9 mouse cellular contexts compared by ENCODE assay signal in the genomic region with DNA sequence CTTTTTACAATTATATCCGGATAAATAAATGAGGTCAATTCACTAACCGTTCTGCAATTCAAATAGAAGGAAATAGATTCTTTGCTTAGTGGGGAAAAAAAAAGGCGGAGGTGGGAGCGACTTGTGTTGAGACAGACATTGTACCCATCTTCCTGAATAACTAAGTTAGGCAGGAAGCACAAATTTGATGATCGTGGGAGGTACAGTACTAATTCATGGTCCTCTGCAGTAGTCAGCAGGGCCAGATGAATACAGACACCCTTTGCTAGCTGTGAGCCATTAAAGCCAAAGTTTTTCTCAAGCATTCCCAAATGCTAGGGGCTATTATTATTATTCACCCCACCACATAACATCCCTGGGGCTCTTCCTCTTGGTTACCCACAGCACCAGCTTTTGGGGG. TPM values are rescaled to one million over a fixed set of nuclear protein-coding genes. Genes with fewer than 3 reads are reported as not detected.
DNase-seq lines count a peak whose midpoint lies in the region; ATAC-seq and TF ChIP-seq lines count a peak whose summit lies in the region.
"Had no signal": no experiment of that assay in that cellular context is flagged by ENCODE, and none has a peak within 500 bp of the region (broad histone marks: within the 10 kb centered on the region; RNA-seq: fewer than 3 reads in every experiment).

No protein-coding gene starts in this region.

- WGBS in heart, postnatal 0 days = 67% methylated on average over 5 of the region's 5 CpGs
- WGBS in embryonic facial prominence, embryonic 10.5 days = 81% methylated on average over 5 of the region's 5 CpGs
- 76% methylated on average over 5 of the region's 5 CpGs for WGBS in hindbrain, embryonic 11.5 days
- WGBS in midbrain, embryonic 12.5 days = 80% methylated on average over 5 of the region's 5 CpGs

- H3K4me1 ChIP-seq in heart, postnatal 0 days (ENCODE audit: control insufficient read depth, insufficient read depth) = peaks cover 11% of the 10 kb centered on the region
- peaks cover 21% of the 10 kb centered on the region for H3K4me1 ChIP-seq in embryonic facial prominence, embryonic 10.5 days
- H3K4me1 ChIP-seq in hindbrain, embryonic 11.5 days (replicated peaks; ENCODE audit: control insufficient read depth, insufficient read depth, low read length) = no peaks in the 10 kb centered on the region
- H3K4me1 ChIP-seq in midbrain, embryonic 12.5 days = peaks cover 21% of the 10 kb centered on the region

- no peaks in the 10 kb centered on the region for H3K27me3 ChIP-seq in heart, postnatal 0 days (ENCODE audit: control insufficient read depth, insufficient read depth, low read length)
- peaks cover 59% of the 10 kb centered on the region for H3K27me3 ChIP-seq in embryonic facial prominence, embryonic 10.5 days (replicated peaks; ENCODE audit: low read depth, poor library complexity, severe bottlenecking)
- no peaks in the 10 kb centered on the region for H3K27me3 ChIP-seq in hindbrain, embryonic 11.5 days (ENCODE audit: control insufficient read depth, insufficient read depth, low read length)
- H3K27me3 ChIP-seq in midbrain, embryonic 12.5 days = 0 out of 2 replicates have a peak, but pooled peaks cover 5% of the 10 kb centered on the region

- H3K9ac ChIP-seq in heart, postnatal 0 days (replicated peaks; ENCODE audit: low read depth, low read length) = peak overlapping the region; percentile 95
- H3K9ac ChIP-seq in hindbrain, embryonic 11.5 days (ENCODE audit: low read depth, low read length) = no peak overlapping the region
- peak overlapping the region; percentile 81; the same call in 1 of the 2 replicates for H3K9ac ChIP-seq in midbrain, embryonic 12.5 days (replicated peaks)

- H3K27ac ChIP-seq in heart, postnatal 0 days (ENCODE audit: low read depth) = peak overlapping the region; percentile 99
- H3K27ac ChIP-seq in embryonic facial prominence, embryonic 10.5 days (replicated peaks) = peak overlapping the region; percentile 82; the same call in 1 of the 2 replicates
- 0 out of 2 replicates have a peak overlapping the region, but pooled peaks have one; percentile 18 for H3K27ac ChIP-seq in hindbrain, embryonic 11.5 days (ENCODE audit: low read depth, low read length)
- peak overlapping the region; percentile 78 for H3K27ac ChIP-seq in midbrain, embryonic 12.5 days (replicated peaks)
- H3K27ac ChIP-seq: macrophage had no signal

- peak overlapping the region; percentile 64 for H3K4me2 ChIP-seq in heart, postnatal 0 days (ENCODE audit: low read depth, low read length)
- H3K4me2 ChIP-seq in hindbrain, embryonic 11.5 days (replicated peaks; ENCODE audit: low read depth, low read length) = peak overlapping the region; percentile 50
- H3K4me2 ChIP-seq in midbrain, embryonic 12.5 days (replicated peaks) = peak overlapping the region; percentile 87

- no peak for TF ChIP-seq CTCF in heart, postnatal 0 days (IDR thresholded peaks at IDR 0.05; ENCODE audit: low read depth)

- intact Hi-C loops in heart, postnatal 14 days (cut with DNase I) = no loop called here

- no peak for ATAC-seq in heart, postnatal 0 days (ENCODE audit: insufficient read depth, low read depth)
- peak; percentile 20; the same call in 1 of the 2 replicates for ATAC-seq in hindbrain, embryonic 11.5 days (ENCODE audit: low FRiP score)
- ATAC-seq in midbrain, embryonic 12.5 days (ENCODE audit: low FRiP score, low read depth) = no peak; the same call in 1 of the 2 replicates

- no peaks in the 10 kb centered on the region for H3K9me3 ChIP-seq in heart, postnatal 0 days (replicated peaks; ENCODE audit: control insufficient read depth, low read length)
- no peaks in the 10 kb centered on the region for H3K9me3 ChIP-seq in embryonic facial prominence, embryonic 10.5 days
- H3K9me3 ChIP-seq in hindbrain, embryonic 11.5 days (ENCODE audit: control insufficient read depth, low read length) = no peaks in the 10 kb centered on the region
- no peaks in the 10 kb centered on the region for H3K9me3 ChIP-seq in midbrain, embryonic 12.5 days

- TF ChIP-seq EP300 in heart, postnatal 0 days (IDR thresholded peaks at IDR 0.05; ENCODE audit: low read depth) = no peak

- no peak for DNase-seq in heart, postnatal 0 days (ENCODE audit: low spot score)
- DNase-seq in heart, postnatal 14 days = no peak
- no peak for DNase-seq in embryonic facial prominence, embryonic 10.5 days (ENCODE audit: low spot score)
- DNase-seq in hindbrain, embryonic 11.5 days (ENCODE audit: low spot score) = no peak
- no peak for DNase-seq in urinary bladder, postnatal 10 days (ENCODE audit: low spot score)
- no peak for DNase-seq in cerebellum, postnatal 36 days
- no peak for DNase-seq in adrenal gland, postnatal 10 days

- no peaks in the 10 kb centered on the region for H3K36me3 ChIP-seq in heart, postnatal 0 days (replicated peaks; ENCODE audit: control insufficient read depth, insufficient read depth, low read length)
- no peaks in the 10 kb centered on the region for H3K36me3 ChIP-seq in embryonic facial prominence, embryonic 10.5 days (replicated peaks)
- no peaks in the 10 kb centered on the region for H3K36me3 ChIP-seq in hindbrain, embryonic 11.5 days (ENCODE audit: control insufficient read depth, insufficient read depth, low read length)
- H3K36me3 ChIP-seq in midbrain, embryonic 12.5 days = no peaks in the 10 kb centered on the region

- H3K4me3 ChIP-seq in heart, postnatal 0 days (ENCODE audit: low read depth, low read length) = peak overlapping the region; percentile 67
- H3K4me3 ChIP-seq in embryonic facial prominence, embryonic 10.5 days = peak overlapping the region; percentile 70
- peak overlapping the region; percentile 39; the same call in 1 of the 2 replicates for H3K4me3 ChIP-seq in hindbrain, embryonic 11.5 days (ENCODE audit: low read depth, low read length)
- peak overlapping the region; percentile 67 for H3K4me3 ChIP-seq in midbrain, embryonic 12.5 days

RNA-seq across cellular contexts. Expression of a gene that starts 0.6 kb away (rescaled TPM):
- 506 and 538 TPM in 2 replicates for total RNA-seq in heart, postnatal 0 days (2014; rRNA removed; ENCODE audit: low replicate concordance)
- 60.0 and 69.7 TPM in 2 replicates for polyA plus RNA-seq in heart, postnatal 0 days (2015; fragmentation: Nextera tagmentation; extraction: Ambion mirVana)
- total RNA-seq in heart, postnatal 14 days (2021) = 100 to 1,000 TPM; 223 to 227 TPM
- 0.61 and 0.78 TPM in 2 replicates for polyA plus RNA-seq in embryonic facial prominence, embryonic 10.5 days (2016; fragmentation: Nextera tagmentation; extraction: Ambion mirVana)
- polyA plus RNA-seq in hindbrain, embryonic 11.5 days (2014; fragmentation: Nextera tagmentation; extraction: Ambion mirVana) = 2.4 and 2.5 TPM in 2 replicates
- polyA plus RNA-seq in midbrain, embryonic 12.5 days (2016; fragmentation: Nextera tagmentation; extraction: Ambion mirVana) = 2.9 and 3.1 TPM in 2 replicates
- 10 to 100 TPM in 1 of 2 experiments, 1 to 10 TPM in 1; 8.8 to 20.3 TPM for total RNA-seq in adrenal gland, postnatal 10 days (2021)
- polyA plus RNA-seq: macrophage had no signal

Comparison
In these comparisons a context has a peak if more than half of its experiments do, and no peak if none do; other contexts are left out.
1. H3K27ac ChIP-seq: peak in every context shown above with its lines; median percentile 99 in heart, postnatal 0 days; 82 in embryonic facial prominence, embryonic 10.5 days; 78 in midbrain, embryonic 12.5 days; 18 in hindbrain, embryonic 11.5 days.
2. RNA of a gene that starts 0.6 kb away (polyA plus RNA-seq): 60.0 to 69.7 TPM in heart, postnatal 0 days; 2.9 to 3.1 TPM in midbrain, embryonic 12.5 days, 2.4 to 2.5 TPM in hindbrain, embryonic 11.5 days and 0.61 to 0.78 TPM in embryonic facial prominence, embryonic 10.5 days; every median in the first group is over 10 times any median in the second.
3. Peak in every context shown above with its lines, with median percentiles within 50 percentile points of each other: H3K4me2 ChIP-seq and H3K4me3 ChIP-seq.